Mouse (Mus musculus): ENCODE results near the gene Zc3h14. TPM values are rescaled to one million over a fixed set of nuclear protein-coding genes. Genes with fewer than 3 reads are reported as not detected.

Gene Zc3h14
- total RNA-seq, 2 experiments from 2014 or later = 67.9 to 75.1 TPM

DNA sequence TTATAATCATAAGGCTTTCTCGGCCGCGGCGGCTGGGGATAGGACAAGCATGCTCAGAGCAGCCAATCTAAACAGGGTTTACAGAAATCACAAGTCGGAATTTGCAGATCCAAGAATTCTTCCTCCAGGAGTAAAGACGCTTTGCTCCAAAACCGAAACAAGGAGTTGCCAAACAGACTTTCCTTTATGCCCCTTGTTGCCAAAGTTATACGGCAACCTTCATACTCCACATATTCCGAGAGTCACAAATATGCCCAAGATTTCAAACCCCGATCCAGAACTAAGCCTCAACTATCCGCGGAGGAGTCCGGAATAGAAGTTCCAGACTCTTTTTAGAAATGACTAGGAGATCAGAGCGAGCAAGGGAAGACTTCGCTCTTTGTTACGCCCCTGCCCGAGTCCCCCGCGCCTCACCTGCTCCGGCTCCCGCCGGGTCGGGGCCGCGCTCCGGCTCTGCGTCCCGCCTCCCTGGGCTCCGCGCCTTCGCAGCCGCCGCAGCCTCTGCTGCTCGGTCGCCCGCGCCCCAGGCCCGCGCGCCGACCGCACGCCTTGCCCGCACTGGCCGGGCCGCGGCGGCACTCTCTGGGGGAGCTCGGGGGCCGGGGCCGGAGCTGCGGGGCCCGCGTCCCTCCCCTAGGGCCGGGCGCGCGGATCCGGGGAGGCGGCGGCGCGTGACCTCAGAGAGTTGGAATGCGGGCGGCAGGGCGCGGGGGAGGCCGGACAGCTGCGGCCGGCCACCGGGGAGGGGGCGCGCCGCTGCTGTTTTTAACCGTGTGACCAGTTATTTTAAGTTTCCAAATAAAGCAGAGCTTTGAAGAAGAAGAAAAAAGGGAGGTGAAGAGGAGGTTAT lies 9.6 kb upstream of the Zc3h14 start, which contains the start of gene Ptpn21:
Ptpn21 (minus strand) TSS at position 455 of the 850 bp plus-strand sequence.
- DNase-seq (ENCODE audit: low spot score in 2 of 2) = peak; percentile 64 to 78

DNA sequence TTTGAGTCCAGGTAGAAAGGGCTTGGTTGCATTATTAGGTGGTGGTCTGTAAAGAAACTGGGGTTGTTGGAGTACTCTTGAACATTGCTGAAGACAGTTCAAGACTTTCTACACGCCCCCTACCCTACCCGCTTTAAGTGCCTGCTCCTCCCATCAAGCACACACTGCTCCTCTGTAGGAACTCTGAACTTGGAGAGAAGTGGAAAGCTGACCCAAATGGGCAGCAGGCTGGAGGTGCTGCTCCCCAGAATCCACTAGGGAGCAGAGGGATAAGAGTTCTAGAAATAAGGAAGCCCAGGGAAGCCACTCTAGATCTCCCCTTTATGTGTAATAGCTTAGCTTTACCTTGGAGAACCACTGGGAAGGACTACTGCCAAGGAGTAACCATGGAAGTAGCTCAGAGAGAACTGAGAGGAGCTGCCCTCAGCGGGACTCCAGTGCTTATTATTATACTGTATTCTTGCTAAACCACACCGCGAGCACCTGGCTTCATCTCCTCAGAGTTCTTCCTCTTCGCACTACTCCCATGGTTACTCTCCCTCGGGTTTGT lies 8.9 kb upstream of the Zc3h14 start:
- DNase-seq (ENCODE audit: low spot score in 2 of 2) = no peak

DNA sequence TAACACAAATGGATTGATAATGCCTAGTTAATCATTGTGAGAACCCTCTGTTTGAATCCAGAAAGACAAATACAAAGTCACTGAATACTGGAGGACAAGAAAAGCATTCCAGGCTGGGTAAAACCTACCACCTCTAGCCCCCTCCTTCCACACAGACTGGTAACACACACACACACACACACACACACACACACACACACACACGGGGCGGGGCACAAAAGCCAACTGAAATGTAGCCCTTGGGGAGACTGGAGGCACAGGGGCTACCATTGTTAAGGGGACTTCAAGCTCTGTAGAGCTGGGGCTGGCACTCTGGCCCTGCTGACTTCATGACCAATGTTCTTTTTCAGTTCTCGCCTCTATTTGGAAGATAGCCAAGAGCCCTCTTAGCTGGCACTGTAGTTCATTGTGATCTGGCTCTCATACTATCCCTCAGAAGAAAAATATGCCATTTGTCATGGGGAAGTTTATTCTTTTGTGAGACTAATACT lies 5.7 kb upstream of the Zc3h14 start:
- DNase-seq (ENCODE audit: low spot score in 2 of 2) = no peak

DNA sequence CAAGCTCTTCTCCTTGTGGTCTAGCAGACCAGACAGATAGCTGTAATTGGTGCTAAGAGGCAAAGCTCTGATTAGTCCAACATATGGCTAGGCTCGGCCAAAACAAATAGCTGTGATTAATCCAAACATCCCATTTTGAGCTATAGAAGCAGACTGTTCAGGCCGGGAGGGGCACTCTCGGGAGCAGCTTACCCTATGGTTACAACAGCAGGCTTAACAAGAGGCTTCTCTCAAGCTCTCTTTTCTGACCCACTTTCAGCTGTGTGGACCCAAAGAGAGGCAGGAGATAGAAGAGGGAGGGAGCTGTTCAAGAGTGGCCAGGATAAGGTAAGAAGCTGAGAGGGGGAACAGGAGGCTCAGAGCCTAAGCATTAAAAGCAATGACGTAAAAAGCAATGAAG lies 1.1 kb upstream of the Zc3h14 start:
- DNase-seq (ENCODE audit: low spot score in 2 of 2) = no peak

DNA sequence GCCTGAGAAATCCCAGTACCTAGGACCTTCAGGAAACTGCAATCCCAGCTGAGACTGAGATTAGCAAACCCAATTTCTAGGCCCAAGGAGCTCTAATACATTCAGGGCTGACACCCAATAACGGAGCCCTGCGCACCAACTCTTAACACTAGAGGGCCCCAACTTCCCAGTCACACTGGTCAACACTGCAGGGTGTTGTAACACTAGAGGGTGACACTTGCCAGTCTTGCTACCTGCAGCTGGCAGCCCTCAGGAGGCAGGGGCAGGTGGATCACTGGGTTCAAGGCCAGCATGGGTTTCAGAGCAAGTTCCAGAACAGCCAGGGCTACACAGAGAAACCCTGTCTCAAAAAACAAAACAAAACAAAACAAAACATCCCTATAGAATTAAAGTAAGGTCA lies 633 bp upstream of the Zc3h14 start:
- peak in 1 of 2 experiments; percentile 27 for DNase-seq (ENCODE audit: low spot score in 2 of 2)

DNA sequence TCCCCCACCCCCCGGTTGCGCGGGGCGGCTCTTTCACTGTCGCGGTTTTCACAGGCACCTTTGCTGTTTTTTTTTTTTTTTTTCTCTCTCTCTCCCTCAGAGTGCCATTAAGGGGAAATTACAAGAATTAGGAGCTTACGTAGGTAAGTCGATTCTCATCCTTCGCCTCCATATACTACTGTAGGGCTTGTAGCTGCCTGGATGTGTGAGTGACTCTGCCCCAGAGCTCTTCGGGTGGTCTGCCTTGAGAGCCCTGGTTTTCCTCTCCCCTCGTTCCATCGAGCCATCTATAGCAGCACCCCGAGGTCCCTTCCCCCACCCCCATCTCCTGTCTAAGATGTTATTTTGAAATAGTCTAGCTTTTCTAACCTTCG lies 603 bp downstream of the Zc3h14 start:
- DNase-seq (ENCODE audit: low spot score in 2 of 2) = no peak

DNA sequence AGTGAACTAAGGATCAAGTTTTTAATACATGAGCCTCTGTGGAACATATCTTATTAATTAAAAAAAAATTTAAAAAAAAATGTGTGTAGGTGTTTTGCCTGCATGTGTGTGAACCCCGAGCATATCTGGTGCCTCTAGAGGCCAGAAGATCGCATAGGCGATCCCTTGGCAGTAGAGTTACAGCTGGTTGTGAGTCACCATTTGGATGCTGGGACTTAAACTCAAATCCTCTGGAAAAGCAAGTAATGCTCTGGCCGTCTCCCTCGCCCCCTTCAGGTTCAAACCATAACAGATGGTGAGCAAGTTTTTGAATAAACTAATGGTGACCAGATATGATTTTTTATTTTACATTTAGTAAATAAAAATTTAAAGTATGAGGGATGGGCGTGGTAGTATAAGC lies 10.9 kb downstream of the Zc3h14 start:
- DNase-seq (ENCODE audit: low spot score in 2 of 2) = no peak

DNA sequence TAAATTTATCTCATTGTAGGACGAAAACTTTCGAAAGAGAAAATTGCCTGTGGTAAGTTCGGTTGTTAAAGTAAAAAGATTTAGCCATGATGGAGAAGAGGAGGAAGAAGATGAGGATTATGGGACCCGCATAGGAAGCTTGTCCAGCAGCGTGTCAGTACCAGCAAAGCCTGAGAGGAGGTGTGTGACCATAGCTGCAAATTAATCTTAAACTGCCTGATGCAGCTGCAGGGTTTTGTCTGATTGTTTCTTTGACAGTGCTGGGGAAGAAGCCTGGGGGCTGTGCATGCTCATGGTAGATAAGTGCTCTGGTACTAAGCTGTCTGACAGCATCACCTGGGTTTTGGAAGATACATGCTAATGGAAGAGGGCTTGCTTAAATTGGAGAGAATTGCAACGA lies 12.9 kb downstream of the Zc3h14 start:
- DNase-seq (ENCODE audit: low spot score in 2 of 2) = no peak

DNA sequence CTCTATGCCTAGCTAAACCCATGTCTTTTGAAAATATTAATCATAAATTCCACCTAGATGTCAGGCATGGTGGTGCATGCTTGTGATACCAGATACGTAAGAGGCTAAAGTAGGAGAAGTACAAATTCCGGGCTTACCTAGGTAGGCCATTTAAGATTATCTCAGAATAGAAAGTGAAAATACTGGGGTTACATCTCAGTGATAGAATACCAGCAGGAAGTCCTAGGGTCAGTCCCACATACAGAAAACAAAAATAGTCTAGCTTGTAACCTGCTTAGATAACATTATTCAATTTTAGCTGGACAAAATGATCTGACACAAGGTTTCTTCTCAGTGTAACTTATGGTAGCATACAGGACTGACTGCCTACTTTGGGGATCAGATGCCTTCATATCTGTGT lies 19.5 kb downstream of the Zc3h14 start:
- no peak for DNase-seq (ENCODE audit: low spot score in 2 of 2)

DNA sequence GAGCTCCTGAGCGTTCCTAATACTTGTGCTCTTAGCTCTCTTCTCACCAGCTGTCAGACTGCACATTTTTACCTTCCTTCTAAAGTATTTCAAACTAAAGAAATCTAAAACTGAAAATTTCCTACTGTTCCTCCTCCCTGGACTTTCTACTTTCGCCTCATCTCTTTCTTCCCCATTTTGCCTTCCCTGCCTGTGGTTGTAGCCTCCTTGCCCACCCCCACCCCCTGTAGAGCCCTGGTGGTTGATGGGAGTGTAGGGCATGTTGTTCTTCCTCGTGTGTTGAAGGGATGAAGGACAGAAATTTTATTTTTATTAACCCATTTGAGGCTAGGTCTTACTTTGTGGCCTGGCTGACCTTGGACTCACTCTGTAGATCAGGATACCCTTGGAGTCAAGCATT lies 30.7 kb downstream of the Zc3h14 start:
- no peak for DNase-seq (ENCODE audit: low spot score in 2 of 2)

DNA sequence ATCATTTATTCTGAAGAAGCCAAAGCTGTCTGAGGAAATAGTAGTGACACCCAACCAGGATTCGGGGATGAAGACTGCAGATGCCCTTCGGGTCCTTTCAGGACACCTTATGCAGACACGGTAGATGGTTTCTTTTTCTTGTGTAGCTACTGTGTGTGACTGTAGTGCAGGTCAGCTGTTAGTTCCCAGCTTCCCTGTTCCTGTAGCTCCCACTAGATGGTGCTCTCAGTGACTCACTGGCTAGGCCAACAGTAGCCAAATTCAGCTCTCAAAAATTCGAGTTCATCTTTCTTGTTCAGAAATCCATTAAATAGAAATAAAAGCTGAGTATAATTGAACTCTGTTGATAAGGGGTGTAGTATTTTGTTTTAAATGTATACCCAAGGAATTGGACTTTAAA lies 32.4 kb downstream of the Zc3h14 start:
- no peak for DNase-seq (ENCODE audit: low spot score in 2 of 2)

DNA sequence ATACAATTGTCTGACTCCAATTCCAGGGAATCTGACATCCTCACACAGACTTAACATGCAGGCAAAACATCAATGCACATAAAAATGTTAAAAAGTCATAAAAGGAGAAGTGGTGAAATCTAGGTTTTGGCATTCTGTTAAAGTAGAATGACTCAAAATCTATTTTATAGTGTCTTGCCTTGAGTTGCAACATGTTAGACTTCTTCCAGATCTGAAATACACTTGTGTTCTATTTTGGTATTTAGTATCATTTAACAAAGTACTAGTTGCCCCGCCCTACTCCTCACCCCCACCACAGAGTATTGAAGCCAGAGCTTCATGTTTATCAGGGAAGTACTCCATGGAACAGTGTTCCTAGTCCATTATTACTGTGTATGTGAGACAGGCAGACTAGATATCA lies 37.5 kb downstream of the Zc3h14 start:
- DNase-seq (ENCODE audit: low spot score in 2 of 2) = no peak

DNA sequence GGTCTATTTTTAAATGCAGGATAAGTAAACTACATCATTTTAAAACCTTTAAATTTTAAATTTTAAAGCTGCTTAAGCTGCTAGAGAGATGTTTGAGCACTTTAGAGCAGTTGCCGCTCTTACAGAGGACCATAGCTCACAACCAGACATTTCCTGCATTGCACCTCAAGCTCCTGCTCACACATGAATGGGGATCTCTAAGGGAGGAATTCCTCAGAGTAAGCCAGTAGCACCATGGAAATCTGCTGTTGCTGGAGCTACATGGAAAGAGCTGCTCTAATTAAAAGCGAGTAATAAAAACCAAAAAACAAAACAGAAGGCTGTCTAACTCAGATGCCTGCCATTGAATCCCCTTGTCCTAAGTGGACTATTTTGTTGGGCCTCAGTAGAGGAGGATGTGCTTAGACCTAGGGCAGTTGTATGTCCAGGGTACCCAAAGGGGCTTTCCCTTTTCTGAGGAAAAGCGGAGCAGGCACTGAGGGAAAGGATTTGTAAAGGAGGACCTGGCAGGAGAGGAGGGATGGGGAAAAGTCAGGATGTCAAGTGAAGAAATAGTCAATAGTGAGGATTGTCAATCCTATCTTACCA lies 49.1 kb downstream of the Zc3h14 start:
- no peak for DNase-seq (ENCODE audit: low spot score in 2 of 2)

DNA sequence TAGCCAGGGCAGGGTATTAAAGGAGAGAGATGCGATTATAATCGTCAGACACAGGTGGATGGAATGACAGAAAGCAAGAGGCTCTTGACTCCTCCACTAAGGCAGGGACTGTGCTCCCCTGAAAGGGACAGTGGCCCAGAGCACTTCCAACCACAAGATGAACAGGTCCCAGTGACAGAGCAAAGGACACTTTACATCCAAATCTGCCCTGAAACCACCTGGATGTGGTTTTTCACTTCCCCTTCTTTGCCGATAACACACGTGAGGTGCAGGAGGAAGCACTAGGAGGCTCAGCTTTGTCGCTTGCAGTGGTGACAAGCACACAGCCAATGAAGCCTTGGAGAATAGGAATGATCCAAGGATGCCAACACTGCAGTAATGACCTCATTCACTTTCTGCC lies 53.6 kb downstream of the Zc3h14 start:
- no peak for DNase-seq (ENCODE audit: low spot score in 2 of 2)

DNA sequence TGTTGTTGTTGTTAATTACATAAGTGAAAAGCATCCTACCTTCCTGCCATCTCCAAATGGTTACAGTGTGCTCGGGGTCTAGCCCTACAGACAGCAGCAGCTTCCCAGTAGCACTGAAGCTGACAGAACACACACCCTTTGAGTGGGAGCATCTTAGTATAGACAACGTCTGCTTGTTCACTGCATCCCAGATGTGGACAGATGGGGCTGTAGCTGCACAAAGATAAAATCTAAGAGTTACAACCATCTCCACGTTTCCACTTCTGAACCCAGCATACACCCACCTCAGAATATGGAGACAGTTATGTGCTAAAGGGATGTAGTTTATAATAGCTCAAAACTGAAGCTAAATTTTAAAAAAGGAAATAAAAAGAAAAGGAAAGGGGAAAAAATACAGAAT lies 55.5 kb downstream of the Zc3h14 start:
- DNase-seq (ENCODE audit: low spot score in 2 of 2) = no peak

DNA sequence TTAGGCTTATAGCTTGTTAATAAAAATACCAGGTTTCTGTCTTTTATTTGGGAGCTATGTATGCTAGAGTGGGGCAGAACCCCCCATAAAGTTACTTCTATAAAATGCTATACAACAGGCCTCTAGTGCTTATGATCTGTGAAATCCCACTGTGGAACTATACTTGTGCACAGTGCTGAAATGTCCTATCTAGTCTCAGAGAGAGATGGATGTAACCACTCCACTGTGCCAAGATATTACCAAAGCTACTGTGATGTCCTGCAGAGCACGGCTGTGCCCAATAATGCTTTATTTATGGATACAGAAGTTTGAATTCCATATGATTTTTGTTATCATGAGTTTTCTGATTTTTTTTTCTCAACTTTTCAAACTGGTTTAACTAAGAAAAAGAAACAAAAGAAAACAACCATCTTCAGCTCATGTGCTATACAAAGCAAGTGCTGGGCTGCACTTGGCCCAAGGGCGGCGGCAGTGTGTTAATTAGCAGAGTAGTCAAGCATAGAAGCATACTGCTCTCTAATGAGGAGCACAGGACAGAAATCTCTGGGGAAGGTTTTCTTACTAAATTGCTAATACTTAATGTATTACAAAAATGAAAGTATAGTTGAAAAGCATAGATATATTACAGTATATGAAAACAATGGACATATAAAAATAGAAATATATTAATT lies 57.4 kb downstream of the Zc3h14 start:
- DNase-seq (ENCODE audit: low spot score in 2 of 2) = no peak

DNA sequence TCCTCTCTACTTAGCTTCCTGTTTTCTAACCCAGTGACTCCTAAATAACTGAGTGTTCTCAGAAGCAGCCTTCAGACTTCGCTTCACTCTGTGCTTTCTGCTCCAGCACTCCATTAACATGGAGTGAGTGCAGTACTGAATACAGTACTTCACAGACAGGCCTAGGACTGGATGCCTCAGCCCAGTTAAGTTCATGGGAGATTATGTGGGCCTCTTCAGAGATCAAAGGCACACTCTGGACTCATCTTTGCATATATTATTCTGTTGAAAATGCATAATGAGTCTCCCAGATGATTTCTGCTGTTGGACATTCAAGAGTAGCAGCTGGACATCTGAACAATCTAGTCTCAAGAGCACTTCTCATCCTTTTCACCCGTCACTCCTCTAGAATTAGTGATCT lies 74.0 kb downstream of the Zc3h14 start:
- no peak for DNase-seq (ENCODE audit: low spot score in 2 of 2)

DNA sequence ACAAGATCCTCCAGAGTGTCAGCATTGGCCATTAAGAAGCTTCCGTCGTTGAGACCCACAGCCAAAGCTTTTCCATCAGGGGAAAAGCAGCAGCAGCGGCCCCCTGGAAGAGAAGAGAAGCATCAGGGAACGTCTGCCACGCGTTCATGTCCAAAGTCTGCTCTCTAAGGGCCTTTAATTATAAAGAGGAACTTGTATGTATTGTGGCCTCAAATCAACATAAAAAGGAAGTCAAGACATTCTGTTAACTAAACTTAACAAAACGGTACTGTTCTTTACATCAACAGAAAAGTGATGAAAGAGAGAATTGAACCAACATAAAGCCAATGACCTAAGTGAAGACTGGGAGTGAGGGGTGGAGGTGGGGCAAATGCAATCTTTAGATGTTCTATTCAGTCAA lies 84.4 kb downstream of the Zc3h14 start:
- no peak for DNase-seq (ENCODE audit: low spot score in 2 of 2)

DNA sequence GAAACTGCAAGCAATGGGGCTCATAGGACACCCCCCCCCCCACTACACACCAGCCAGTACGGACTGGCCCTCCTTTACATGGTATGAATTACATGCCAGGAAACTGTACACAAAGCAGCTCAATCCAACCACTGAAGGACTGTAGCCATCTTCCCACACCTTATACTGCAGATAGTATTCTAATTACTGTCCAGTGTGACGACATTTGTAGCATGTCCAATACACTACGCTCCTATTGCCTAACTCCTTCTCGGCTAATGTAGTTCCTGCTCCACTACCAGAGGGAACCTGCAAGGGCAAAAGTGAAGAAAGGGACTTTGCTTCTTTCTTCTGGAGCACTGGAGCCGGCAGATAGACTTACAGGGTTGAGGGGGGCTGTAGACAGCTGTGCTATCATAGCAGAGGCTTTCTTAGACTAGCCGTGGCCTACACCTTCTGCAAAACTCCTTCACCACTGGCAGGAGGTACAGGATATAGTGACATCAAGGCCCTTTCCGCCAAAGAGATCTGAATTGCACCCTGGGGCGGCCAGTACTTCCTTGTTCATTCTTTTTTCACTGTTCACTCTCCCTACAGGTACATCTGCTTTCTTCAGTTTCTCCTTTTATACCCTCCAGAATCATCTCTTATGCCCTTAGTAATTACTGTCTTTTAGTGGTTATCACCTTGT lies 86.3 kb downstream of the Zc3h14 start:
- no peak for DNase-seq (ENCODE audit: low spot score in 2 of 2)

DNA sequence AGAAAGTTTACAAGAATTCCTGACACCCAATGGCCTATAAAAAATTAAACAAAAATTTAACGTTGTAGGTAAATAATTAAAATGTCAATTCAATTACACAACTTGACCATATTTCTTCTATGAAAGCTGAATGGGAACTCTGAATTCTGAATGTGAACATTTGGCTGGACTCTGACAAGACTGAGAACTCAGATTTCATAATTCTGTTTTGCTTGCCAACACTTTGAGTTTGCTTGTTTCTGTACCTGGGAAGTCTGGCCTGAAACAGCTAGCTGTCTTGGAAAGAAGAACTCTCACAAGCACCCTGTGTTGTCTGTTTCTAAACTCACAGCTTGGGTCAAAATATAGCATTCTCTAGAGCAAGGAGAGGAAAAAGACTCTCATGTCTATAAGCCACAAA lies 87.1 kb downstream of the Zc3h14 start:
- no peak for DNase-seq (ENCODE audit: low spot score in 2 of 2)

DNA sequence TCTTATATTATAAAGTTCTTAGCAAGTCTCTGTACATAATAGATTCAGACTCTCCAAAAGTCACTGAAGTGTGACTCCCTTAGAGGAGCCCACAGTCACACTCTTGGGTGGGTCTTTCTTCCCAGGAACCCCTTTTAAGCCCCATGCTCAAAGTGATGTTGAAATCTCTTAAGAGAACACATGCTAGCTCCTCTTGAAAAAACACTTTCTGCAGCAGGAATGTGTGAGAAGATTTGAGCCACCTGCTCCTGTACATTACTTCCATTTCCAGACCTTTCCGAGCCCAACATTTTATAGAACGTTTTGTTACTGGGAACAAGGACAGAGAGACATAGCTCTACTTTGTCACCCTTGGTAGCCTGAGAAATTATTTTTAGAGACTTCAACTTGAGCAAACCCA lies 88.1 kb downstream of the Zc3h14 start:
- no peak for DNase-seq (ENCODE audit: low spot score in 2 of 2)

All from gastrocnemius, postnatal 4 days (tissue).